7 mouse cellular contexts compared by ENCODE assay signal in the genomic region with DNA sequence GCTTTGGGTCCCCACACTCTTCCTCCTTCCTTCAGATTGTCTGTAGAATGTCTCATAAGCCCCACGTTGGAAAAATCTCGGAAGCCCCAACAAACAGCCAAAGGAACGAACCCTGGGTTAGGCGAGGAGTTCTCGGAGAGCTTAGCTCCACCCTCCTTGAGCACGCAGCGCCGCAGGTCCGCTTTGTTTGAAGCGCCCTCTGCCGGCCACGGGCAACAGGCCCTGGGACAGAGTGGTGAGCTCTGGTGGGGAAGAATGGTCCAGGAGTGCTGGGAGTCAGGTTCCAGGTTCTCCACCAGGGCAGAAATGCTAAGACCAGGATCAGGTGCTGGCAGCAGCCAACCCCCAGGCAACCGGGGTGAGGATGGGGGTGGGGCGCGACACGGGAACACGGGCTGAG. TPM values are rescaled to one million over a fixed set of nuclear protein-coding genes. Genes with fewer than 3 reads are reported as not detected.
A peak's percentile ranks its signal among the peaks of the same experiment; 100 is the strongest.
DNase-seq lines count a peak whose midpoint lies in the region; ATAC-seq and TF ChIP-seq lines count a peak whose summit lies in the region.

No protein-coding gene starts in this region.

- ATAC-seq in granulocyte monocyte progenitor cell, adult 5-6 weeks (replicated peaks; ENCODE audit: poor library complexity, severe bottlenecking): peak; percentile 94
- ATAC-seq in intestine, embryonic 16.5 days: peak; percentile 82
- ATAC-seq in limb, embryonic 11.5 days (ENCODE audit: insufficient number of reproducible peaks, low FRiP score, low TSS enrichment, low read depth): peak; percentile 80
- ATAC-seq in midbrain, embryonic 13.5 days: peak; percentile 73

- DNase-seq in adrenal gland, adult 8-10 months: peak; percentile 76
- DNase-seq in embryo, embryonic 11.5 days (ENCODE audit: low read depth, low spot score): peak; percentile 75
- peak; percentile 96 for DNase-seq in limb, embryonic 11.5 days (ENCODE audit: low spot score)
- DNase-seq in spleen, adult 2 months (ENCODE audit: low read depth in 1 of 2, low spot score in 2 of 2): peak; percentile 47 to 82

- H3K9me3 ChIP-seq in intestine, embryonic 16.5 days (ENCODE audit: control insufficient read depth, low read length): no peaks in the 10 kb centered on the region
- H3K9me3 ChIP-seq in limb, embryonic 11.5 days (ENCODE audit: control insufficient read depth, low read length): 0 out of 2 replicates have a peak, but pooled peaks cover 2% of the 10 kb centered on the region
- no peaks in the 10 kb centered on the region for H3K9me3 ChIP-seq in midbrain, embryonic 13.5 days

- H3K4me2 ChIP-seq in intestine, embryonic 16.5 days (ENCODE audit: low read depth, low read length): peak overlapping the region; percentile 37
- peak overlapping the region; percentile 27 for H3K4me2 ChIP-seq in limb, embryonic 11.5 days (ENCODE audit: low read depth, severe bottlenecking)
- H3K4me2 ChIP-seq in midbrain, embryonic 13.5 days (replicated peaks): peak overlapping the region; percentile 25

- peaks cover 12% of the 10 kb centered on the region; the same call in 1 of the 2 replicates for H3K4me1 ChIP-seq in intestine, embryonic 16.5 days (ENCODE audit: control insufficient read depth, insufficient read depth, low read length)
- H3K4me1 ChIP-seq in limb, embryonic 11.5 days (ENCODE audit: control insufficient read depth, insufficient read depth, low read length): peaks cover 3% of the 10 kb centered on the region; the same call in 1 of the 2 replicates
- H3K4me1 ChIP-seq in midbrain, embryonic 13.5 days (replicated peaks): peaks cover 13% of the 10 kb centered on the region
- H3K4me1 ChIP-seq in spleen, adult 2 months (ENCODE audit: control insufficient read depth, insufficient read depth, insufficient read length): peaks cover 2% of the 10 kb centered on the region; the same call in 1 of the 2 replicates

- peaks cover 7% of the 10 kb centered on the region; the same call in 1 of the 2 replicates for H3K36me3 ChIP-seq in intestine, embryonic 16.5 days (ENCODE audit: control insufficient read depth, insufficient read depth, low read length)
- H3K36me3 ChIP-seq in limb, embryonic 11.5 days (ENCODE audit: control insufficient read depth, insufficient read depth, low read length): no peaks in the 10 kb centered on the region; the same call in 1 of the 2 replicates
- H3K36me3 ChIP-seq in midbrain, embryonic 13.5 days: peaks cover 23% of the 10 kb centered on the region
- H3K36me3 ChIP-seq in spleen, adult 2 months (ENCODE audit: control insufficient read depth, insufficient read depth, low read length): peaks cover 7% of the 10 kb centered on the region

- H3K27ac ChIP-seq in intestine, embryonic 16.5 days (ENCODE audit: low read length): no peak overlapping the region
- H3K27ac ChIP-seq in limb, embryonic 11.5 days (replicated peaks; ENCODE audit: low read depth, low read length): no peak overlapping the region
- no peak overlapping the region for H3K27ac ChIP-seq in midbrain, embryonic 13.5 days
- no peak overlapping the region for H3K27ac ChIP-seq in spleen, adult 2 months (ENCODE audit: insufficient read depth, low read length)

- no peak for TF ChIP-seq POLR2A in spleen, adult 2 months (IDR thresholded peaks at IDR 0.05; ENCODE audit: low read depth, low read length)

- no peak overlapping the region for H3K4me3 ChIP-seq in intestine, embryonic 16.5 days (ENCODE audit: low read length)
- no peak overlapping the region for H3K4me3 ChIP-seq in limb, embryonic 11.5 days (ENCODE audit: low read depth, low read length)
- no peak overlapping the region for H3K4me3 ChIP-seq in midbrain, embryonic 13.5 days (replicated peaks)
- no peak overlapping the region for H3K4me3 ChIP-seq in spleen, adult 2 months (ENCODE audit: extremely low read depth, insufficient read depth, insufficient read length)

- WGBS in intestine, embryonic 16.5 days: 3% methylated on average over 17 of the region's 17 CpGs
- 3% methylated on average over 17 of the region's 17 CpGs for WGBS in limb, embryonic 11.5 days
- 3% methylated on average over 17 of the region's 17 CpGs for WGBS in midbrain, embryonic 13.5 days
- 3% methylated on average over 17 of the region's 17 CpGs for WGBS in spleen, adult 2 months

- H3K27me3 ChIP-seq in intestine, embryonic 16.5 days (replicated peaks; ENCODE audit: control insufficient read depth, insufficient read depth, low read length): no peaks in the 10 kb centered on the region
- H3K27me3 ChIP-seq in limb, embryonic 11.5 days (ENCODE audit: control insufficient read depth, insufficient read depth, low read length): no peaks in the 10 kb centered on the region
- H3K27me3 ChIP-seq in midbrain, embryonic 13.5 days: no peaks in the 10 kb centered on the region
- H3K27me3 ChIP-seq in spleen, adult 2 months (ENCODE audit: control insufficient read depth, insufficient read depth, low read length): no peaks in the 10 kb centered on the region

- no peak overlapping the region for H3K9ac ChIP-seq in intestine, embryonic 16.5 days (ENCODE audit: low read depth, low read length)
- H3K9ac ChIP-seq in limb, embryonic 11.5 days (ENCODE audit: low read length): no peak overlapping the region
- H3K9ac ChIP-seq in midbrain, embryonic 13.5 days (replicated peaks): no peak overlapping the region

- TF ChIP-seq CTCF in spleen, adult 2 months (IDR thresholded peaks at IDR 0.05; ENCODE audit: extremely low read depth, insufficient read depth, insufficient read length, insufficient replicate concordance): peak; percentile 98

RNA-seq across cellular contexts. Expression of a gene that starts 30.0 kb away (rescaled TPM):
- 1 to 10 TPM; 1.2 to 3.3 (median 1.6) TPM for total RNA-seq in adrenal gland, adult 8-10 months (2022)
- 3.7 and 5.5 TPM in 2 replicates for total RNA-seq in granulocyte monocyte progenitor cell, adult 5-6 weeks (2014; fragmentation: Nextera tagmentation)
- total RNA-seq in granulocyte monocyte progenitor cell, adult 5-6 weeks (2017): 2.7 and 4.9 TPM in 2 replicates
- 6.5 and 8.8 TPM in 2 replicates for polyA plus RNA-seq in intestine, embryonic 16.5 days (2015; fragmentation: Nextera tagmentation; extraction: Ambion mirVana)
- polyA plus RNA-seq in limb, embryonic 11.5 days (2014; fragmentation: Nextera tagmentation; extraction: Ambion mirVana): 56.4 and 100.0 TPM in 2 replicates
- 2.8 and 4.4 TPM in 2 replicates for polyA plus RNA-seq in midbrain, embryonic 13.5 days (2015; fragmentation: Nextera tagmentation; extraction: Ambion mirVana)
- polyA plus RNA-seq in spleen, adult 2 months (2012; rRNA removed): 7.1 and 8.8 TPM in 2 replicates

RNA-seq across cellular contexts. Expression of a gene that starts 59.9 kb away (rescaled TPM):
- total RNA-seq in adrenal gland, adult 8-10 months (2022): 10 to 100 TPM; 21.5 to 39.2 (median 31.0) TPM
- total RNA-seq in granulocyte monocyte progenitor cell, adult 5-6 weeks (2014; fragmentation: Nextera tagmentation): 16.9 and 29.3 TPM in 2 replicates
- total RNA-seq in granulocyte monocyte progenitor cell, adult 5-6 weeks (2017): 3.4 and 4.0 TPM in 2 replicates
- 12.5 and 13.6 TPM in 2 replicates for polyA plus RNA-seq in intestine, embryonic 16.5 days (2015; fragmentation: Nextera tagmentation; extraction: Ambion mirVana)
- 30.5 and 30.7 TPM in 2 replicates for polyA plus RNA-seq in limb, embryonic 11.5 days (2014; fragmentation: Nextera tagmentation; extraction: Ambion mirVana)
- 16.0 and 25.2 TPM in 2 replicates for polyA plus RNA-seq in midbrain, embryonic 13.5 days (2015; fragmentation: Nextera tagmentation; extraction: Ambion mirVana)
- polyA plus RNA-seq in spleen, adult 2 months (2012; rRNA removed): 62.0 and 97.7 TPM in 2 replicates
